ENCODE assay signal across 18 mouse cellular contexts in the genomic region with DNA sequence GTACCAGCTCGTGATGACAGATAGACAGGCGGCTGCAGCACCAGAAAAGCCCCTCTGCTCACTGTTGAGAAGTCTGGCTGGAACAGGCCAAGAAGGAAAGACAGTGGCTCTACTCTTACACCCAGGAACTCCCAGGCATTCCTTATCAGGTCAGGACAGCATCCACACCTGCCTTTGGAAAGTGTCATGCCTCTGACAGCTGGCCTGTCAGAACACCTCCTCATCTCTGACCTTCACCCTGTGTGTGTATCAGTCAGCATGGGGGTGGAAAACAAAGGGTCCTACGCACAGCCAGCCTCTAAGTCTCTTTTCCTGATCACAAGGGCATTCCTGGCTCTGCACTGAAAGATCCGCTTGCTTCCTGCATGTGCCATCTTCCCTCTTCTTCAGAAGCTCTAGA.
DNase-seq lines count a peak whose midpoint lies in the region; ATAC-seq lines count a peak whose summit lies in the region.
"Had no signal": no experiment of that assay in that cellular context is flagged by ENCODE, and none has a peak within 500 bp of the region (broad histone marks: within the 10 kb centered on the region; RNA-seq: fewer than 3 reads in every experiment).

No protein-coding gene starts in this region.

- no peak overlapping the region for H3K4me3 ChIP-seq in hindbrain, embryonic 12.5 days
- no peak overlapping the region for H3K4me3 ChIP-seq in hindbrain, embryonic 14.5 days (replicated peaks; ENCODE audit: low read length)
- H3K4me3 ChIP-seq in megakaryocyte, embryonic 14.5 days (replicated peaks): peak overlapping the region; percentile 91
- H3K4me3 ChIP-seq in embryonic facial prominence, embryonic 12.5 days: no peak overlapping the region
- H3K4me3 ChIP-seq in intestine, embryonic 16.5 days (ENCODE audit: low read length): no peak overlapping the region
- H3K4me3 ChIP-seq: embryonic facial prominence, embryonic 15.5 days; forebrain, embryonic 12.5 days; lung, embryonic 15.5 days; stomach, embryonic 15.5 days had no signal

- H3K36me3 ChIP-seq in hindbrain, embryonic 12.5 days: 0 out of 2 replicates have a peak, but pooled peaks cover 6% of the 10 kb centered on the region
- 0 out of 2 replicates have a peak, but pooled peaks cover 8% of the 10 kb centered on the region for H3K36me3 ChIP-seq in hindbrain, embryonic 14.5 days (replicated peaks; ENCODE audit: control insufficient read depth, insufficient read depth)
- peaks cover 61% of the 10 kb centered on the region for H3K36me3 ChIP-seq in megakaryocyte, embryonic 14.5 days (replicated peaks; ENCODE audit: low read length)
- H3K36me3 ChIP-seq in embryonic facial prominence, embryonic 12.5 days: peaks cover 12% of the 10 kb centered on the region
- H3K36me3 ChIP-seq in intestine, embryonic 16.5 days (ENCODE audit: control insufficient read depth, insufficient read depth, low read length): 0 out of 2 replicates have a peak, but pooled peaks cover 3% of the 10 kb centered on the region
- H3K36me3 ChIP-seq: stomach, embryonic 15.5 days had no signal

- no peaks in the 10 kb centered on the region for H3K27me3 ChIP-seq in hindbrain, embryonic 12.5 days
- no peaks in the 10 kb centered on the region for H3K27me3 ChIP-seq in hindbrain, embryonic 14.5 days (ENCODE audit: control insufficient read depth, insufficient read depth, low read length)
- H3K27me3 ChIP-seq in megakaryocyte, embryonic 14.5 days (replicated peaks): no peaks in the 10 kb centered on the region
- H3K27me3 ChIP-seq in embryonic facial prominence, embryonic 12.5 days: no peaks in the 10 kb centered on the region
- H3K27me3 ChIP-seq in intestine, embryonic 16.5 days (replicated peaks; ENCODE audit: control insufficient read depth, insufficient read depth, low read length): no peaks in the 10 kb centered on the region
- H3K27me3 ChIP-seq: embryonic facial prominence, embryonic 15.5 days; forebrain, embryonic 12.5 days; lung, embryonic 15.5 days; stomach, embryonic 15.5 days had no signal

- no peak for DNase-seq in hindbrain, embryonic 14.5 days (ENCODE audit: low spot score)
- no peak for DNase-seq in adrenal gland, adult (ENCODE audit: inconsistent age in 2 of 2, low spot score in 1 of 2)
- DNase-seq in ovary, postnatal 10 days (ENCODE audit: low spot score): no peak
- DNase-seq: adrenal gland, postnatal 36 days; cerebellum, adult 2 months; gastrocnemius, postnatal 25 days; right cerebral cortex, adult 18-20 months; thymus, postnatal 14 days had no signal

- no peak overlapping the region for H3K9ac ChIP-seq in hindbrain, embryonic 12.5 days
- no peak overlapping the region for H3K9ac ChIP-seq in hindbrain, embryonic 14.5 days
- no peak overlapping the region for H3K9ac ChIP-seq in embryonic facial prominence, embryonic 12.5 days
- H3K9ac ChIP-seq in intestine, embryonic 16.5 days (ENCODE audit: low read depth, low read length): no peak overlapping the region
- H3K9ac ChIP-seq: embryonic facial prominence, embryonic 15.5 days; forebrain, embryonic 12.5 days; lung, embryonic 15.5 days; stomach, embryonic 15.5 days had no signal

- no peaks in the 10 kb centered on the region for H3K9me3 ChIP-seq in hindbrain, embryonic 12.5 days (replicated peaks)
- H3K9me3 ChIP-seq in hindbrain, embryonic 14.5 days (ENCODE audit: control insufficient read depth, low read length): no peaks in the 10 kb centered on the region
- H3K9me3 ChIP-seq in megakaryocyte, embryonic 14.5 days: no peaks in the 10 kb centered on the region
- H3K9me3 ChIP-seq in embryonic facial prominence, embryonic 12.5 days: no peaks in the 10 kb centered on the region
- no peaks in the 10 kb centered on the region for H3K9me3 ChIP-seq in intestine, embryonic 16.5 days (ENCODE audit: control insufficient read depth, low read length)
- H3K9me3 ChIP-seq: embryonic facial prominence, embryonic 15.5 days; forebrain, embryonic 12.5 days; lung, embryonic 15.5 days; stomach, embryonic 15.5 days had no signal

- WGBS in hindbrain, embryonic 12.5 days: 74% methylated on average over 4 of the region's 4 CpGs
- 77% methylated on average over 4 of the region's 4 CpGs for WGBS in hindbrain, embryonic 14.5 days
- WGBS in embryonic facial prominence, embryonic 12.5 days: 53% methylated on average over 4 of the region's 4 CpGs
- WGBS in intestine, embryonic 16.5 days: 71% methylated on average over 4 of the region's 4 CpGs

- peaks cover 8% of the 10 kb centered on the region; the same call in 1 of the 2 replicates for H3K4me1 ChIP-seq in hindbrain, embryonic 12.5 days
- no peaks in the 10 kb centered on the region for H3K4me1 ChIP-seq in hindbrain, embryonic 14.5 days (replicated peaks; ENCODE audit: control insufficient read depth, insufficient read depth, low read length)
- peaks cover 97% of the 10 kb centered on the region for H3K4me1 ChIP-seq in megakaryocyte, embryonic 14.5 days
- peaks cover 17% of the 10 kb centered on the region for H3K4me1 ChIP-seq in embryonic facial prominence, embryonic 12.5 days
- peaks cover 17% of the 10 kb centered on the region for H3K4me1 ChIP-seq in intestine, embryonic 16.5 days (ENCODE audit: control insufficient read depth, insufficient read depth, low read length)

- ATAC-seq in hindbrain, embryonic 12.5 days (ENCODE audit: low FRiP score): no peak
- no peak for ATAC-seq in hindbrain, embryonic 14.5 days (ENCODE audit: low FRiP score)
- no peak for ATAC-seq in megakaryocyte, adult 5-6 weeks (ENCODE audit: poor library complexity, severe bottlenecking)
- no peak for ATAC-seq in embryonic facial prominence, embryonic 12.5 days (ENCODE audit: insufficient number of reproducible peaks, insufficient read depth, low FRiP score, low TSS enrichment)
- peak; percentile 53; the same call in 1 of the 2 replicates for ATAC-seq in intestine, embryonic 16.5 days

- no peak overlapping the region for H3K4me2 ChIP-seq in hindbrain, embryonic 12.5 days (replicated peaks)
- H3K4me2 ChIP-seq in hindbrain, embryonic 14.5 days (replicated peaks): no peak overlapping the region
- H3K4me2 ChIP-seq in embryonic facial prominence, embryonic 12.5 days (replicated peaks): no peak overlapping the region
- no peak overlapping the region for H3K4me2 ChIP-seq in intestine, embryonic 16.5 days (ENCODE audit: low read depth, low read length)
- H3K4me2 ChIP-seq: embryonic facial prominence, embryonic 15.5 days; forebrain, embryonic 12.5 days; liver, embryonic 11.5 days; lung, embryonic 15.5 days; stomach, embryonic 15.5 days had no signal

- H3K27ac ChIP-seq in hindbrain, embryonic 12.5 days: 0 out of 2 replicates have a peak overlapping the region, but pooled peaks have one; percentile 3
- H3K27ac ChIP-seq in hindbrain, embryonic 14.5 days: no peak overlapping the region
- H3K27ac ChIP-seq in embryonic facial prominence, embryonic 12.5 days: 0 out of 2 replicates have a peak overlapping the region, but pooled peaks have one; percentile 3
- H3K27ac ChIP-seq in intestine, embryonic 16.5 days (ENCODE audit: low read length): no peak overlapping the region
- H3K27ac ChIP-seq: embryonic facial prominence, embryonic 15.5 days; forebrain, embryonic 12.5 days; lung, embryonic 15.5 days; stomach, embryonic 15.5 days had no signal

Comparison
In these comparisons a context has a peak if more than half of its experiments do, and no peak if none do; other contexts are left out.
1. H3K27ac ChIP-seq: peak in hindbrain, embryonic 12.5 days (single experiment) and embryonic facial prominence, embryonic 12.5 days (single experiment); none in hindbrain, embryonic 14.5 days (single experiment) and intestine, embryonic 16.5 days (single experiment).